Mouse (Mus musculus): ENCODE results near the gene Arpin.

The Arpin gene

DNA sequence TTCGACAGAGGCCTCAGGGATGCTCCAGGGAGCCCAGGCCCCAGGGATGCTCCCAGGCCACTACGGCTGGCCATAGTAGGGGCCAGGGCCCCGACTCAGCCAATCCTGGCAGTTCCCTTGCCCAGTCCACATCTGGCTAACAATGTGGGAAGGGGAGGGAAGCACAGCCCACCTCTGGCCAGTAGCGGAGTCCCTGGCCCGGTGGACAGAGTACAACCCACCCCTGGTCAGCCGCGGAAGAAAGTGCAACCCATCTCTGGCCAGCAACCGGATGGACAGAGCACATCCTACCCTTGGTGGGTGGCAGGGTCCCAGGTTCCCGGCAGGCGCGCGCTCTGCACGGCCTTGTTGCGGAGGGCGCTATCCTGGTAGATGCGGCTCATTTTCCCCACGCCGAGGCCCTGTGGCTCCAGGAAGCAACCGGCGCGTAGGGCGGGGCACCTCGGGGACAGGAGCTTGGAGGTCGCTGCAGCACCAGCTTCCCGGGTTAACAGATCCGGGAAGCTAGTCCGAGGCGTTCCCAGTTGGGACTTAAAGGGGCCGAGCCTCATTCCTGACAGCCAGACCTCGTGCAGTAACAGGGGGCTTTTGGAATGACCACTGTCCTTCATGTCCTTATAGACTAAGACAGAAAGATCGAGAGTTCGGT, at the start of gene Arpin:
Gene Arpin, minus strand, starts transcription at position 498 of the 649 bp plus-strand sequence.
- DNase-seq (ENCODE audit: low spot score) = peak; percentile 37

DNA sequence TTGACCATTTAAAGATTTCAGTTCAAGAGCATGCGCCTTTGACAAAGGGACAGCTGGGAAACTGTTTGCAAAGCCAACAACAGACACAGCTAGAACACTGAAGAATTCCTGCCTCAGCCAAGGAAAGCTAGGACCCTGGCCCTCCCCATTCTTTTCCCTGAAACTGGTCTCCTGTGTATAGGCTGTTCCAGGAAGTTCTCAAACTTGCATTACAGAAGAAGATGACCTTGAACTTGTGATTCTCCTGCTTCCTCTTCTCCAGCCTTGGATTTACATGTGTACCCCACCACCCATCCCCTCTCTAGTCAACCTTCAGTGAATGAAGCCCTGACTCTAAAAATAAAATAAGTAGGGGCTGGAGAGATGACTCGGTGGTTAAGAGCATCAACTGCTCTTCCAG, 40.2 kb upstream of the Arpin start:
- no peak for DNase-seq (ENCODE audit: low spot score)

DNA sequence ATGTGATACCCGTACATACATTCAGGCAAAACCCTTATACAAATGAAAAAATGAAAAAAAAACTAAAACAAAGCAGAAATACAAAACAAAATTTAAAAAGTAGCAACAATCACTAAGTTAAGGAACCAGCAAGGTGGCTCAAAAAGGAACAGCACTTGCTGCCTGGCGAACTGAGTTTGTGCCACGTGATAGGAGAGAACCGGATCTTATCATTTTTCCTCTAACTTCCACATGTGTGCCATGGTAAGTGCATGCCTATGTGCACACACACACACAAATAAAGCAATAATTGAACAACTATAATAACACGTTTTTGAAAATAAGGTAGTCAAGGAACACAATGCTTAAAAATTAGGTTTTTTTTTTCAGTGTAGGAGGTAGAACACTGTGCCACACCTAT, 37.0 kb upstream of the Arpin start:
- no peak for DNase-seq (ENCODE audit: low spot score)

DNA sequence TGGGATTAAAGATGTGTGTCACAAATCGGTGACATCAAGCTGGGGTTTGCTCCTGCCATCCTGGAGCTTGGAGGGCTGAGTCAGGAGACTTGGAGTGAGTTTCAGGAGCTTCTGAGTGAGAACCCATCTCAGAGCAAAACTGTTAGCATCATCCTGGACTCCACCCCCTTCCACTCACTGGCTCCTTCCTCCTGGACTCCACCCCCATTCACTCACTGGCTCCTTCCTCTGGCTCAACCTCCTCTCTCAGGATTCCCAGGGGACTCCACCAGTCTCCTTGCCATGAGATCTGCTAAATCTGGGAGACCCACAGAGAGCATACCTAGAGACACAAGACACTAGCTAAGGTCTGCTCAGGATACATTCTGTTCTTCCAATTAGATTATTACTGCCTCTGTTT, 35.2 kb upstream of the Arpin start:
- DNase-seq (ENCODE audit: low spot score) = no peak

DNA sequence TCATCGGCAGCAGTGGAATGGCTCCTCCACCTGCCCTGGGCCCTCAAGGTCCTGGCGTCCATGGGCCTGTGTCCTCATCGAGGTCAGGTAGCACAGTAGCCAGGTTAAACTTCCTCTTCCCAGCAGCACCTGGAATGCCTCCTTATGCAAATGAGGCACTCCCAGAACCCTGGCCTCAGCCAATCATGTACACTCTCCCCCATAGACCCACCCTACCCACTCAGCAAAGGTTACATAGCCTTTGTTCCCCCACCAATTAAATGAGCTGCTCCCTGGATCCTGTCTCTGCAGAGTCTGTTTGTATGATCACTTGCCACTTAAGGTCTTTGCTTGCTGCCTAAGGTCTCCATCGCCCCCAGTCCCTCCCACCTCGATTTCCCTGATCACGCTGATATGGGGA, 33.2 kb upstream of the Arpin start:
- DNase-seq (ENCODE audit: low spot score) = no peak

DNA sequence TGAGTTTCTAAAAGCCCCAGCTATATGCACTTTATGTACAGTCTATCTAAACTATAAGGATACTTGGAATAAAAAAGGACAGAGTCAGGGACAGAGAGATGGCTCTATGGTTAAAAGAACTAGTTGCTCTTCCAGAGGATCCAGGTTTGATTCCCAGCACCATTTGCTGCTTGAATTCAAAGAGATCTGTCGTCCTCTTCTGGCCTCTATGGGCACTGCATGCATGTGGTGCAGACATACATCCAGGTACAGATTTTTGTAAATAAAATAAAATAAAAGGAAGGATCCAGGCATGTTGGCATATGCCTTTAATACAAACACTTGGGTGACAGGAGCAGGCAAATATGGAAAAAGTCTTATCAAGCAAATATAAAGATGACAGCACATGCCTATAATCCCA, 26.4 kb upstream of the Arpin start:
- no peak for DNase-seq (ENCODE audit: low spot score)

DNA sequence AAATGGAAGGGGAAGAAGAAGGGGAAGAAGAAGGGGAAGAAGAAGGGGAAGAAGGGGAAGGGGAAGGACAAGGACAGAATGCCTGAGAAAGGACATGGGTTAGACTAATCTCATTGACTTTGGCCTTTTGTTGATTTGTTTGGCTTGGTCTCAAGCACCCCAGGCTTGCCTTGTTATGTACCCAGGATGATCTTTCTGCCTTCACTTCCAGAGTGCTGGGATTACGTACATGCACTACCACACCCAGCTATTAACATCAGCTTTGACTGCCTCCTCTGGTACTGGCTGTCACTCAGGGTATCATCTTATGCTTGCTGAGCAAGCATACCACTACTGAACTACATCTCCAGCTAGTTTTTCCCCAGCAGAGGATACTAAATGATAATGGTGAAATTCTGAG, 21.0 kb upstream of the Arpin start:
- DNase-seq (ENCODE audit: low spot score) = no peak

DNA sequence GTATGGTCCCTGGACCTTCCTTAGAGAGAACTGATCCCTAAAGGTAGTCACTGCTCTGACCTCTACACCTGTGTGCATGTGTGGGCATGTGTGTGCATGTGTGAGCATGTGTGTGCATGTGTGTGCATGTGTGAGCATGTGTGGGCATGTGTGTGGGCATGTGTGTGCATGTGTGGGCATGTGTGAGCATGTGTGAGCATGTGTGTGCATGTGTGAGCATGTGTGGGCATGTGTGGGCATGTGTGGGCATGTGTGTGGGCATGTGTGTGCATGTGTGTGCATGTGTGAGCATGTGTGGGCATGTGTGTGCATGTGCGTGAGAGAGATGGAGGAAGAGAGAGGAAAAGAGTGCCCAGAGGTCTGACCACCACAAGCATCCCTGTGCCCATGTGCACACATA, 19.7 kb upstream of the Arpin start:
- no peak for DNase-seq (ENCODE audit: low spot score)

DNA sequence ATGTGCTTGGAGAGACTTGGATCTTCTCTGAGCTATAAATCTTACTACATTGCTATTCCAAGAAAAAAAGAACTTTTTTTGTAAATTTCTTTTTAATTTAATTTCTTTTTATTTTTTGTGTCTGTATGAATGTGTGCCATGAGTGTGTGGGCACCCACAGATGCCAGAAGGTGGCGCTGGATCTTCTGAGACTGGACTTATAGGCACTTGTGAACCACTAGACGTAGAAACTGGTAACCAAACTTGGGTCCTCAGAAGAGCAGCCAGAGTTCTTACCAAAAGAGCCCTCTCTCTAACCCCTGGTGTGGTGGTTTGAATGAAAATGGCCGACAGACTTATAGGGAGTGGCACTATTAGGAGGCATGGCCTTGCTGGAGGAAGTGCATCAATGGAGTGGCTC, 15.9 kb upstream of the Arpin start:
- no peak for DNase-seq (ENCODE audit: low spot score)

DNA sequence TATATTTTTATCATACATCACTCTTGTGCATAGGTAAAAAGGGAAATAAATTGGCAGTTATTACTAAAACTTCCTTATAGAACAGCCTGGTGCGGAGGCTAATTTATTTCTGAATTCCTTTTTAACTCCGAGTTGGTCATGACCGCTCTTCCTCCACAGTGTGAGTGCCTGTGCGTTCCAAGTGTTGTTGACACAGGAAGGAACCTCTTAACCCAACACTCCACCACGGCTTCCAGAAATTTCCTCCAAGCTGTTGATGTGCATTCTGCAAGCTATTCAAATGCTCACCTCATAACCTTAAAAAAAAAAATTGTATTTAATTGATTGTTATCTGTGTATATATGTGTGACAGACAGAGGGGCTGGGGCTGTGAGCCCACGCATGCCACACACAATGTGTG, 15.1 kb upstream of the Arpin start:
- no peak for DNase-seq (ENCODE audit: low spot score)

DNA sequence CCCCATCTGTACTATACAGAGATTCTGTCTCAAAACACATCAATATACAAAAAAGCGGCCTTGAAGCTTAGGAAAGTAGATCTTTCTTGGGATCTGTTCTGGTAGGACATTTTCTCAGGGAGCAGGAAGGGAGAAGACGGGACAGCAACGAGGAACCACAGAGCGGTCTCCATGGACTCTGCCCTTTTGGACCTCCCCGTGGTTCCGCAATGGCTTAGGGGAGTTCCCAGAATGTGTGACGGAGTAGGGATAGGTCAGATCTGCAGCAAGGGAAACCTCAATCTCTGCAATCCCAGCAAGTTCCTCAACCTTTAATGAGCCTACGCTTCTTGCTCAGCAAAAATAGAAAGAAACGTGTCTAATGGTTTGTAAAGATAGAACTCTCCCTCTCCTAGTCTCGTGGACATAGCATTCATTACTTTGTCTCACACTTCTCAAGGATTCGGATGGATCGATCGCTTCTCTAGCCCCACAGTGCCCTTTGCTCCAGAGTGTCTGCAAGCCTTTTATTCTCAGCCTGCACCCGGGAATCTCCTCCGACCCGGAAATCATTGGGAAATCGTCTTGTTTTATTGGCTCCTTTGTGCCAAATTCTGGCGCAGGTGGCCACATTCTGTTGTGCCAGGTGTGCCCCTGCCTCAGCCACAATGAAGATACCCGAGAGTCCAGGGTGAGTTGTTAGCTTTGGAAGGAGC, 499 bp upstream of the Arpin start:
- peak; percentile 29 for DNase-seq (ENCODE audit: low spot score)

DNA sequence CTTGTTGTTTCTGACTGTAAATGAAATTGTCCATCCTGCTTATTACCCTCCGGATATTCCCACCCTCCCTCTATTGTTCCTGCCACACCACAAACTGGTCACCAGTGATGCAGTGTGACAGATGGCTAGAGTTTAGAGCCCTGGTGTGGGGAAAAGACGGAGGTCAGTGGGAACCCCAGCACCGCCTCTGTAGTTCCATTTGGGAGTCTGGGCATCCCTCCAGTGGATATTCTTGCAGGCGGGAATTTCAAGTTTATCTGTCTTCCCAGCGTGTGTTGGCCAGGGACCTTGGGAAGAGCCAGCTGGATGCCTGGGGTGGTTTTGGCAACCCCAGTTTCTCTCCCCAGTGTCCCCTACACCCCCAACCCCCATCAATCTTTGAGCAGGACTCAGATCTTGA, 698 bp downstream of the Arpin start:
- peak; percentile 7 for DNase-seq (ENCODE audit: low spot score)

DNA sequence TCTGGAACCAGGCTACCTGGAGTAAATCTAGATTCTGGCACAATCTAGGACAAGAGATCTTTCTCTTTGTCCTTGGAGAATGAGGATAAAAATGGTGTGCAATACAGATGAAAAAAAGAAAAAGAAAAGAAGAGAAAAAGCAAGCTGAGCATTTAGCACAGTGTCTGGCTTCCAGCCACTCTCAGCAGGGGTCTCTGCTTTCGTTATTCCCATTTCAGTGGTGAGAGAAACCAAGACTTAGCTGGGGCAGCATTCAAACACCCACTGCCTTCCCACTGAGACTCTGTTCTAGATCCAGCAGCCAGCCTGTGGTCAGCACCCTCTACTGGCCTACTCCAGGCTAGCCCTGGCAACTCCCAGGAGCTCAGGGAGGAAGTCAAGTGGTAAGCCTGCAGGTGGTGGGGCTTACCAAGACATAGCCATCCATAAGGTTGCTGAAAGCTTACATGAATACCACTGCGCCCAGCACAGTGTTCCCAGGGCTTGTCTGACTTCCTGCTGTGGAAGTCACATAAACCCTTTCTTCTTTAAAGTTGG, 6.6 kb downstream of the Arpin start:
- DNase-seq (ENCODE audit: low spot score) = no peak

DNA sequence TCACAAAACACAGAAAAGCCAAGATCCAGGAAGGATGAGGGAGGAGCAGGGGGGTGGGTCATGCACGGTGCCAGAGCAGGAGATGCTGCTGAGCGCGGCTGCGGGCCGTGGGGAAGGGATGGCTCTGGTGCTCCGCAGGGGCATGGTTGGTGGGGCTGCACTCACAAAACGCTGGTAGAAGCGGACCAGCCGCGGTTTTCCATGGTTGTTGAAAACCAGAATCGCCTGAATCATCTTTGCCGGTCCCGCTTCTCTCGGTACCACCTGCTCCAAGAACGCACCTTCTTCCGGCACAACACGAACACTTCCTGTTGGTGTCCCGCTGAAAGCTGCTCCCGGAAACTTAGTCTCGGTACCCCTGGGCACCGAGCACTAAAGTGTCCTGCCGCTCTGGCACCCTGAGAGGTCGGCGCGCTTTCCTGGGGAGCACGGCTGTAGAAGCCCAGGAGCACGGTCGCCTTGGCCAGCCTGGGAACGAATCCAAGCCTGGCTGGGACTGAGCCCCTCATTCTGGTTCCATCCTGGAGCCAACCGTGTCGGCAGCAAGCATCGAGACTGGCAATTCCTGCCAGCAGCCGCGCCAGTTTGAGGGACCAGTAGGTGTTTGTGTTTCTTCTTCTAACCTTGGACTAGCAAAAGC, 14.7 kb downstream of the Arpin start, which contains the start of gene Ap3s2:
Gene Ap3s2, minus strand, starts transcription at position 306 of the 640 bp plus-strand sequence.
- DNase-seq (ENCODE audit: low spot score) = peak; percentile 81

DNA sequence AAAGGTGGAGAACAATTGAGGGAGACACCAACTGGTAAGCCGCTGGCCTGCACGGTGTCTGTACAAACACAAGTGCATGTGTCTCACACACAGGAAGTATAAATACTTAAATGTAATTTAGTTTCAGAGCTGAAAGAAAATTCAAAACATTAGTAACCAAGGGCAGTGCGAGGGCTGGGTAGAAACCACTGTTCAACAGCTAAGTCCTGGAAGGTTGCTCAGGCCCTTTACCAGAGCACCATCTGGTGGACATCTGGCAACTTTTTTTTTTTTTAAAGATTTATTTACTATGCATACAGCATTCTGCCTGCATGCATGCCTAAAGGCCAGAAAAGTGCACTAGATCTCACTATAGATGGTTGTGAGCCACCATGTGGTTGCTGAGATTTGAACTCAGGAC, 20.6 kb downstream of the Arpin start:
- no peak for DNase-seq (ENCODE audit: low spot score)

DNA sequence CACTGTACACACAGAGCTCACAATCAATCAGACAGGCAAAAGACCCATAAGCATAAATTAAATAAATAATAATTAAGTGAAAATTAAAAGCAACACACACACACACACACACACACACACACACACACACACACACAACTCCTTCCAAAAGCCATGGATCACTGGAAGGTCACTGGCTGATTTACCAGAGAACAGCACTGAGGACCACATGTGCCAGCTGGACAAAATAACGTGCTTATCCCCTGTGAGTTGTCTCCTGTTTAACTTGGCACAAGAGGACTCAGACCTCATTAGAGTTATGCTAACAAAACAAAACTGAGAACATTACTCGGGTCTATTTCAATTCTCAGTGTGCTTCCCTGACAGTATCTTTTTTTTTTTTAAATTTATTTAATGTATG, 27.8 kb downstream of the Arpin start:
- DNase-seq (ENCODE audit: low spot score) = no peak

DNA sequence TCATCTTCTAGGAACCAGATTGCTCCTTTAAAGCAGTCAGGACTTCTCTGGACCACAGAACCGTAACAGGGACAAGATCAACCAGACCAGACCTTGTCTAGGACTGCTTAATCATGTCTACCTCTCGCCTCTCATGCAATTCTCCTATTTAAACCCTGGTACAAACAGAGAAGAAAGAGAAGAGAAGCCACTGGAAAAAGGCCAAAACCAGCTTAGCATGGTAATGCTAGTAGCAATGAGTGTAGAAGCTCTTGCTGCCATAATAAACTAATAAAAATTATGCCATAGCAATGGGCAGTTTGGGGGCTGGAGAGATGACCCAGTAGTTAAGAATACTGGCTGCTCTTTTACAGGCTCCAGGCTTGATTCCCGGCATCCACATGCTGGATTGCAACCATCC, 28.2 kb downstream of the Arpin start:
- DNase-seq (ENCODE audit: low spot score) = no peak

DNA sequence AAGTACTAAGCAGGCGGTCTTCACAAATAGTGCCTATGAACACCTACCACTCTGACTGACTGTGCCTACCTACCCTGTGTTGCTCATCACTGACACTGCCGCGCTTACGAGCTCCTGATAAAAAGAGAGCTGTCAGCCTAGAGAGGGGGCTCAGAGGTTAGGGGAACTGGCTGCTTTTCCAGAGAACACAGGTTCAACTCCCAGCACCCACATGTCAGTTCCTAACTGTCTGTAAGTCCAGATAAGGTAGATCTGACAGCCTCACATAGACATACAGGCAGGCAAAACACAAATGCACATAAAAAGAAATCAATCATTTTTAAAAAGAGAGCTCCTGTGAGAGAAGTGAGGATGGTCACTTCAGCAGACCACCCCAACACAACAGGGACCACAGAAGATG, 30.0 kb downstream of the Arpin start:
- DNase-seq (ENCODE audit: low spot score) = no peak

DNA sequence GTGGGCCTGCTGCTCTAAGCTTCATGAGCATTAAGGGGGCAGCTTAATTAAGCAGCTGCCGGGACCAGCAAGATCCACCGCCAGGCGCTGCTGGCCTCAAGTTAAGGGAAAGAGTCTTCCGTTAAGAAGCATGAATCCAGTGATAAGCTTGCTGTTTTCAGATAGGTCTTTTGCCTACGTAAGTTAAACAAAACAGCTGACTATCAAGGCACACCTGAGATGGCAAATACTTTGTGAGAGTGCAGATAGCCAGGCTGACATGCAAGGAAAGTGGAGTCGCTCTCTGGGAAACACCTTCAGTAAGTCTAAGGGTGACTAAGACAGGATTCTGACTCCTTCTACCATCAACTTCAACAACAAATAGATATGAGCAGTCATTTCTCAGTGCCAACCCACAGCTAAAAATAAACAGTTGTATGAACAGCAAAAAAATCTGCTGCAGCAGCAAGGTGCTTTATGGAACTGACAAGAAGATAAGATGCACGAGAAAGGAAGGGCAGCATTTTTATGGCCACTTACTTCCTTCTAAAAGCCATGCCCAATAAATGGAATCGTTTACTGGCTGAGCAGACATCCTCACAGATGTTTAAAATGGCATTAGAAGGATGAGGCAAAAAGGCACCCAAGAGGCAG, 31.9 kb downstream of the Arpin start:
- DNase-seq (ENCODE audit: low spot score) = no peak

DNA sequence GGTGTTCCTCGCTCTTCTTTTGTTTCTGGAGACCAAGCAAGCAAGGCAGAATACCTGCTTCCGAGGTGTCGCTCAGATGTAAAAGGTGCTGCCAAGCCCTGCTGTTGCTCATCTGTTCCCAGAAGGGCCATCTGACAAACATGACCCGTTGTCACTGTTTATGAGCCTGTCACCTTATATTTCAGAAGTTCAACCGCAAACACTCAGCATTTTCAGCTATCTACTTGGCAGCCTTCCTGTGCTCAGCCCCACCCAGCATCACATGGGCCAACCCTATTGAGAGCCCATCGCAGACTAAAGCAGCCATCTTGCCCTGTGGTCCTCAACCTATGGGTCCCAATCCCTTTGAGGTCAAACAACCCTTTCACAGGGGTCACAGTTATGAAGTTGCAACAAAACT, 34.4 kb downstream of the Arpin start:
- no peak for DNase-seq (ENCODE audit: low spot score)

DNA sequence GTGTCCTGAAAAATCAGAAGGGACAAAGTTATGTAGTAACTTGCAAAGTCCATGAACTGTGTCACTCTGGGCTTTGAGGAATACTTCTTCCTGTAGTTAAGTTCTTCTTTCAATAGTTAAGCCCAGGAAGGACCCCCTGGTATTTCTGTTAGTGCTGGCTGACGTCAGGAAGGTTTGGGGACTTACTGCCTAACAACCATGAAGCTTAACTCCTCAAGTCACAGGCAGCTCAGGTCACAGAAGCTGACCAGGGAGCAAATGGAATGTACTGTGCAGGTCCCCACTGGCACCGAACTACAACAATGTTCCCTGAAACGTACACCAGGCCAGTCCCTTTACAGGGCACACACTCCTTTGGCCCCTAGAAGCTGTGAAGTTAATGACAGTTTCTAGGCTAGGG, 39.9 kb downstream of the Arpin start:
- no peak for DNase-seq (ENCODE audit: low spot score)

DNA sequence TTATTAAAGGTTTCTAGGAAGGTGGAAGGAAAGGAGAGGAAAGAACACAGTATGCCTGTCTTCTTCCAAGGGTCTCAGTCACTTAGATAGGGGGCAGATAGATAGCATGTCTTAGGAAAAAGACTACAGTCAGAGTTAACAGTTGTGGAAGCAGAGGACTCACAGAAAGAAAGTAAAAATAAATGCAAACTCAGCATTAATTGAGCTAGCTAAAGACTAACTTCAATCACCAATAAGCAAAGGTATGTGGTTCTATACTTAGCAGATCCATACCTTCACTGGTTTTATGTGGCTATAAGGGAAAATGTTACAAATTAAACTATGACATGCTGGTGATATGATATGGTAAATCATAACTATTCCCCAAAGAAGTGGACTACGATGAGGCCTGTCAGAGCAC, 40.4 kb downstream of the Arpin start:
- no peak for DNase-seq (ENCODE audit: low spot score)

Measured in ovary, postnatal 14 days (tissue).